Mouse (Mus musculus): ENCODE data around the gene Aqr.

- no peak for TF ChIP-seq CTCF (IDR thresholded peaks at IDR 0.05; ENCODE audit: borderline replicate concordance, extremely low read depth, insufficient read depth, insufficient read length)
- no peak for TF ChIP-seq POLR2A (IDR thresholded peaks at IDR 0.05; ENCODE audit: borderline replicate concordance, extremely low read depth, insufficient read depth, insufficient read length, poor library complexity, severe bottlenecking)
Observed at GRCm38 (mm10) chr2:114236566-114236965, 49.7 kb upstream of the Aqr start.

Measured in brain, embryonic 14.5 days (tissue).